Mouse (Mus musculus): ENCODE results near the gene Spryd4.
"Not testable (repeated sequence)": the region's sequence is repeated elsewhere in the genome, so short reads cannot be mapped to it uniquely, and the experiment has no call there.

Gene Spryd4

DNA sequence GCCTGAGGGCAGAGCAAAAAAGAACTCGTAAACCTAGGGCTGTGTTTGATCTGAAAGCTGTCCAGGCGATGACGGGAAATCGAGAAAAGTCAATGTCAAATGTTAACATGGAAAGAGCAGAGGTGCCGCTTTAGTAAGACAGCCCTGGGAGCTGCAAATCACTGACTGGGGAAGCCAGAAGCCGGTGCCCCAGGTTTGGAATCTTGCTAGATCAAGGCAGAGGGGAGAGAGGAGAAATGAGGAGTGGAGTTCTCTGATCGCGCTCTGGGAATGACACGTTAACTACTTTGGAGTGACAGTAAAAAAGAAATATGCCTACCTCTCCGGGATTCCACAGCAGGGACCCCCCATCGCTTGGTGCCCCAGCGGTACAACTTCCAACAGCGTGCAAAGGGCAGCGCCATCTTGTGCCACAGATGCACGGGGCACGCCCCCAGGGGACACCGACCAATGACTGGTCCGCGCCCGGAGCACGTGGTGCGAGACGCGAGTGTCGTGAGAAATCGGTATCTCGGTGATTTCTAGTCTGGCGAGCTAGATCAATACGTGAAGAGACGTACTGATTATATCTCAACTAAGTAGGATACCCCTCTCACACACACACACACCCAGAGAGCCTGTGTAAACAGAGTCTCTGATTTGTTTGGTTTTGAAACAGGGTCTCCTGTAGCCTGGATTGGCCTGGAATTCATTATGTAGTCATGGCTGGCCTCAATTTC lies at the start of gene Spryd4:
Gene Spryd4 (minus strand): TSS at position 418 of the 719 bp plus-strand sequence.
- DNase-seq: peak; percentile 88

DNA sequence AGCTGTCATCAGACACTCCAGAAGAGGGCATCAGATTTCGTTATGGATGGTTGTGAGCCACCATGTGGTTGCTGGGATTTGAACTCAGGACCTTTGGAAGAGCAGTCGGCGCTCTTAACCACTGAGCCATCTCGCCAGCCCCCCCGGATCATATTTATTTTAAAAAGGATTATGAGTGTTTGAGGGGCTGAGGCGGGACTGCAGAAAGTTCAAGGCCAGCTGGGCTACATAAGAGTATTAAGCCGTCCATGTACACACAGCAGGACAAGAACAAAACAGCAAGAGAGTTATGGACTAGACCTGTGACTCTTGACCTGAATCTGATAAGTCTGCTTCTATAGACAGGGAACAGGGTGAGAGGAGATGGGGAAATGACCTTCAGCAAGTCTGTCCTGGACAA lies 48.8 kb upstream of the Spryd4 start:
- DNase-seq: not testable (repeated sequence)

DNA sequence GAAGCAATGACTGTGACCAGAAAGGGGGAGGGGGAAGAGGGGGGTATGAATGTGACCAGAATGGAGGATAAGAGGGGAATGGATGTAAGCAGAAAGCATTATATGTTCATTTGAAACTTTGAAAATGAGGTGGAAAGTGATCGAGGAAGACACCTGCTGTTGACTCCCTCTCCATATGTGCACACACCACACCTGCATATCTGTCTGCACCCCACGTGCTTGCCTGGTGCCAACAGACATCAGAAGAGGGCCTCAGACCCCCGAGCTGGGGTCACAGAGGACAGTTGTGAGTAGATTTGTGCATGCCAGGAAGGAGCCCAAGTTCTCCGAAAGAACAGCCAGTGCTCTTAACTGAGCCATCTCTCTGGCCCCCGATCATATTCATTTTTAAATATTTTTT lies 48.3 kb upstream of the Spryd4 start:
- DNase-seq: no peak

DNA sequence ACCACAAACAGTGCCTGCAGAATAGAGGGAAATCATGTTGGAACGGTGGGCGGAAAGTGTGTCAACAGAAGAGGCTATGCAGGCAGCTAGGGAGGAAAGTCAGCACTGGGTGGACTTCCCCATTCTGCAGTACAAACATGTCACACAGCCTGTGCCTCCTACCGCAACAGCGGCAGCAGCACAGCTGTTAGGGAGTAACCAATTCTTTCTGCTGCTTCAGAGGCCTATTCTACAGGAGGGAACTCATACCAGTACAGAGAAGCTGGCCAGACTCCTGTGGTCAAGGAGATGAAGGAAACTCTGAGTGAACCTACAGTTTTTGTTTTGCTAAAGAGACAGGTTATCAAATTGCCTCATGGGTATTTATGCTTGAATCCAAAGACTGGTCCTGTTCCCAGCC lies 47.3 kb upstream of the Spryd4 start:
- no peak for DNase-seq

DNA sequence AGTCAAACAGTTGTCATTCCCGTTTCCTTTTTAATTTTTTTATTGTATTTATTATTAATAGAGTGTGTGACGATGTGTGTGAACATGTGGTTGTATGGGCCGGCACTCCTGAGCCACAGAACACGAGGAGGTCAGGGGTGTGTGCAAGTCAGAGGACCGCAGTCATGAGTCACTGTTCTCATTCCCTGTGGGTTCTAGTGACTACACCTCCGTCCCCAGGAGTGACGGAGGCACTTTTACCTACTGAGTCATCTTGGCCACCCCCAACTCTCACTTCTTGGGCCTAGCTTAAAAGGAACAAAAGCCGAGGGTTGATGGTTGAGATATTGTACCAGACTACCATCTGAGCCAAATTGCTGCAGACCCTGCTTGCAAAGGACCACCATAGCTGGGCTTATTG lies 44.7 kb upstream of the Spryd4 start:
- no peak for DNase-seq

DNA sequence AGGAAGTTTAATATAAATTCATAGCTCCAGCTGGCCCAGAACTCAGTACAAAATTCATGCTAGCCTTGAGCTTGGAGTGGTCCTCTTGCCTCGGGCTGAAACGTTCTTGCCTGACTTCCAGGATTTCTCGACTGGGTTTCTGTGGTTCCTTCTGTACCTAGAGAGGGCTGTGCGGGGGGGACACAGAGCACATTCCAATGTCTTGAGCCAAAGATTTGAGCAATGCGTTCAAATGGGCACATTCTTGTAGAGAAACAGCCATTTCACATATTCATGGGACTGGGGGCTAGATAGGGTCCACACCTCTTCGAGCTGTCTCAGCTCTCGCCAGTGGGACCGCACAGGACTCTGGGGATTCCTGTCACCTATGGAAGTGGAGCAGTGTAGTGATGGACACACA lies 44.3 kb upstream of the Spryd4 start:
- no peak for DNase-seq

DNA sequence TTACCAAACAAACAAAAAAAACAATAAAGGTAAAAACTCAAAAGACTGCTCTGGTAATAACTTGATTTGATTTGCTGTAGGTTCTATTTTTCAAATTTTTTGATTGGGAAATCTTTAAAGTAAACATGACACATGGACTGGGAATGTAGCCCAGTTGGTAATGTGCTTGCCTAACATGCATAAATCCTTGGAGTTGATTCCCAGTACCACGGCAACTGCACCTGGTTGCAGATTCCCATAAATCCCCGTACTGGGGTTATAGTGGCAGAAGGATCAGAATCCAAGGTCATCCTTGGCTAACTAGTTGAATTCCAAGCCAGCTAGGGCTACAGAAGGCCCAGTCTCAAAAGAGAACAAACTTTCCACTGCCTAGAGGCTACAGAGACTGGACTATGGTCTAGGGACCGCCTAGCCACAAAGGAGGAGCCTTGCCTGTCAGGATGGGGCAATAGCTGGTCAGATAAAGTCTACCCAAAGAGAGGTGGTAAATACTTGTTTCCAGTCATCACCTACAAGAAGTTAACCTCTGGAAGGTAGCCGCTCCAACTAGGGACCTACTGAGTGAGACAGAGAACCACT lies 42.2 kb upstream of the Spryd4 start, which contains the start of gene Apon:
Gene Apon (plus strand): TSS at position 420 of the 579 bp plus-strand sequence.
- no peak for DNase-seq

DNA sequence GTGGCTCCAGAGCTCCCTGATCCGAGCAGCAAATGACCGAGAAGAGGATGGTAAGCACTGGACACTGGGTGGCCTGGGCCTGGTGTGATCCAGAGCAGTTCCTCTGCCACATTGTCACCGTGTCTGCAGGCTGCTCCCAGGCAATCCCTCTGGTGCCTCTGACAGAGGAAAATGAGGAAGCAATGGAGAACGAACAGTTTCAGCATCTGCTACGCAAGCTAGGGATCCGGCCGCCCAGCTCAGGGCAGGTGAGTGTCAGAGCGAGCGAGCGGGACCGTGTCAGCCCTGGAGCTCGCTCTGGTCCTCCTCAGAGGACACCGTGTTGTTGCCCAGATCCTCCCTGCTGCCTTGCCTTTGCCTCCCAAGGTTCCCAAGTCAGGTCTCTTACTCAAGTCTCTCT lies 39.0 kb upstream of the Spryd4 start:
- no peak for DNase-seq

DNA sequence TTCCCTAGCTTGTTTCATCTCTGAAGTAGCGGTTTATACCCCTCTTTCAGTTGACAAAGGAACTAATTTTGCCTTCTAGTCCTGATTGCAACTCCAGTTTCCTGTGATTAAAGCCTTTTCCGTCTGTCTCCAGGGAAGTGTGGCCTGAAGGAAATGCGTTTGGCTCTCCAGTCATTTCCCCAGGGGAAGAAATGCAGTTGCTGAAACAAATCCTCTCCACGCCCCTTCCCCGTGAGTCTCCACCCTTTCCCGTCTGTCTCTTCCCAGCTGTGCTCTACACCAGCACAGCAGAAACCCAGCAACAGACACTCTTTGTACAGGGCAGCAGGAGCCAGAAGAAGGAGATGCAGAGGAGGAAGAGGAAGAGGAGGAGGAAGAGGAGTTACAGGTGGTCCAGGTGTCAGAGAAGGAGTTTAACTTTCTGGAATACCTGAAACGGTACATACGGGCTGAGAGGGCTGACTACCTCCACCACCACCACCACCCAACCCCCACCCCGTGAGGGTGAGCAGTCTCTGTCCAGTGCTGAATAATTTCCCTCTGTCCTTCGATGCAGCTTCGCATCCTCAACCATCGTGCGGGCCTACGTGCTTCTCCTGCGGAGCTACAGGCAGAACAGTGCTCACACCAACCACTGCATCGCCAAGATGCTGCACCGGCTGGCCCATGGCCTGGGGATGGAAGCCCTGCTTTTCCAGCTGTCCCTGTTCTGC lies 35.6 kb upstream of the Spryd4 start:
- DNase-seq: no peak

DNA sequence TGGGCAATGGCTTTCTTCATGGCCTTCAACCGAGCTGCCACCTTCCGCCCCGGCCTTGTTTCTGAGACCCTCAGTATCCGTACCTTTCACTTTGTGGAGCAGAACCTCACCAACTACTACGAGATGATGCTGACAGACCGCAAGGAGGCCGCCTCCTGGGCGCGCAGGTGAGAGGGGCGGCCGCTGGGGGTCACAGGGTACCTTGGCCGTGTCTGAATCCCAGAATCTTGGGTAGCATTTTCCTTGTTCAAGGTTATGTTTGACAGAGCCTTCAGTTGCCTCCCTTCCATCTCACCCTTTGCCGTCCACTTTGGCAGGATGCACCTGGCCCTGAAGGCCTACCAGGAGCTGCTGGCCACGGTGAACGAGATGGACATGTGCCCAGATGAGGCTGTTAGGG lies 32.5 kb upstream of the Spryd4 start:
- DNase-seq: no peak

DNA sequence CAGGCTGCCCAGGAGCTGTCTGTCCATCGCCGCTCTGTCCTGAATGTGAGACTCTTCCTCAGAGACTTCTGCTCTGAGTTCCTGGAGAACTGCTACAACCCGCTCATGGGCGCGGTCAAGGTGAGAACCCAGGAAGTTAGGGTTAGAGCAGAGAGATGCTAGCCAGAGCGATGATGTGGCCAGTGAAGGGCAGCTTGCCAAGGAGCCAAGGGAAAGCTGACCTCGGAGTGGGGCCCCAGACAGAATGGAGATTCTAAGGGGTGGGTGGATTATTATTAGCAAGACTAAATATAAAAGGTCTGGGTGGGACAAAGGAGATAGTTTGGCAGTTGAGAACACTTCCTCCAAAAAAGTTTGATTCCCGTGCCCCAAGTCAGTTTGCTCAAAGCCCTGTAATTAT lies 31.6 kb upstream of the Spryd4 start:
- DNase-seq: no peak

DNA sequence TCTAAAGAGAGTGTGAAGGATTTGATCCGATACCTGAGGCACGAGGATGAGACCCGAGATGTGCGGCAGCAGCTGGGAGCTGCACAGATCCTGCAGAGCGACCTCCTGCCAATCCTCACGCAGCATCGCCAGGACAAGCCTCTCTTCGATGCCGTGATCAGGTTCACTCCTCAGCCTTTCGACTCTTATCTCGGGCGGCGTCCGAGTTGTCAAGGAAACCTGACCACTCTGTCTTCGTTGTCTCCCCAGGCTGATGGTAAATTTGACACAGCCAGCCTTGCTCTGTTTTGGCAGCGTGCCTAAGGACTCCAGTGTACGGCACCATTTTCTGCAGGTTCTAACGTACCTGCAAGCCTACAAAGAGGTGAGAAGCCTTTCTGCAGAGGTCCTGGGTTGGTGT lies 28.5 kb upstream of the Spryd4 start:
- no peak for DNase-seq

DNA sequence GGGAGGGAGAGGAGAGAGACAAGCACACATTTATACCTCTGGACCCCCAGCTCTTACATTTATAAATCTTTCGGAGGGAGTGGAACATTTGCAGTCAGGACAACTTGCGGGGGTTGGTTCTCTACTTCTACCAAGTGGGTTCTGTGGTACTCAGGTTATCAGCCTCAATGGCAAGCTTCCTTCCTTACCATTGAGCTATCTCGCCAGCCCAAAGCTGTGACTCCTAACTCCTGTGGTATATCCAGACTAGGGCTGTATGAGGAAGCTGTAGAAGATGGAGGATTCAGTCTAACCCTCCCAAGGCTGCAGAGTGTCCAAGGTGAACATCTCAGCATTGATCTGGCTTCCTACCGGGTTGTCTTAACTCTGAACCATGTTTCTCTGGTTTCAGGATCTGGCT lies 27.5 kb upstream of the Spryd4 start:
- DNase-seq: no peak

DNA sequence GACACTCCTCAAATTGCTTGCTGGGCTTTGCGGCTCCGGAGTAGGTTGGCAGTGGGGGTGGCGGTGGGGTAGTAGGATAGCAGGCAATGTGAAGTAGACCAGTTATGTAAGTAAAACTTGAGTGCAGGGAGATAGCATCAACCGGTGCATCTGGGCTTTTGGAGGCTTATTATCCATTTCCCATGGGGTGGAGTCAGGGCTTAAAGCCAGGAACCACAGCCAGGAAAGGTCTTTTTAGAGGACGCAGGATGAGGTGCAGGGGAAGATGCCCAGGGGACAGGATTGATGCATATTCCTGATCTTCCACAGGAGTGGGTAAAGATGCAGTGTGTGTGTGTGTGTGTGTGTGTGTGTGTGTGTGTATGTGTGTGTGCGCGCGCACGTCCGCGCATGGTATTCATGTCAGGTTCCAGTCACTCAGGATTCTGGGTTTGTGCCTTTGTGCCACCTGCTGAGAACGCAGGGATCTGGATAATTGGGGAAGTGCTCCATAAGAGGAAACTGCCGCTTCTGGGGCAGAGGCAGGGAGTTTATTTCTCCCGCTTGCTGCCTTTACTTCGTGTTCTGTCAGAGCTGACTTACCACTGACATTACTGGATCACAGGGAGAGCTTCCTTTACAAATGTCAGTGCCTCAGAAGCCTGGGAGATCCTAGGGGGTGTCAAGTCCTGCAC lies 26.3 kb upstream of the Spryd4 start:
- DNase-seq: no peak

DNA sequence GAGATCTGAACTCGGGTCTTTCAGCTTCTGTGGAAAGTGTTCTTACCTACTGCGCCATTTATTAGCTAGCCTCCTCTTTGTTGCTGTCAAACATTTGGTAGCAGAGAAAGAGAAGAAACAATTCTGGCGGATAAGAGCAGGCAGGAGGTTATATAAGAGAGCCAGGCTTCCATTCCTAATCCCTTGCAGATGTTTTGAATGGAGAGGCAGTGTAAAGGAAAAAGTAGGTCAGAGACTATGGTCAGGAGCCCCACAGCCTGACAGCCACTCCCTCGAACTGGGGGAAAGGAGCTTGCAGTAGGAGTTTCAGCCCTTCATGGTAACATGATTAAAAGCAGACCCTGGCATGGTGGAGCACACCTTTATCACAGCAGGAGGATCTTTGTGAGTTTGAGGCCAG lies 24.7 kb upstream of the Spryd4 start:
- DNase-seq: no peak

DNA sequence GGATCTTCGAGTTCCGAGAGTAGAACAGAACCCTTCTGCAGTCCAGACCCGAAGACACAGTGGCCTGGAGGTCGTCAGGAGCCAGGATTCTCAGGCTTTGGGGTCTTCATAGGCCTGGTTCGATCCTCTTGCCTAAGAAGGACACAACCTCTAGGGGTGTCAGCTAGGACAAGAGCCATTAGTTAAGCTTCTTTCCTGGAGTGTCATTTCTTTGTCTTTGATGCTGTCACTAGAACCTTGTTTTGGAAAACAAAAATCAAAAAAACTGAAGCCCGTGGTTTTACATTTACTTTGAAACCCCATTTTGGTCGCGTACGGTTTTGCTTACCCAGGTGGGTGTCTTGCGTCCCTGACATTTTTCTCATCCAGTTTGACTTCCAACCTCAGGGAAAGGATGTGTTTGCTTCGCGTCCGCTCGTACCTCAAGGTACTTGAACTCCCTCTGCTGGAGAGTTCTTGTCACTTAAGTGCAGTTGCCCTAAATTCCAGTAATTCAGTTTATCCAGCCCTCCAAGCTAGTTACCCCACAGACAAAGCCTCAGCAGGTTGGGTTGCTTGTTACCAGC lies 20.9 kb upstream of the Spryd4 start:
- DNase-seq: peak; percentile 71

DNA sequence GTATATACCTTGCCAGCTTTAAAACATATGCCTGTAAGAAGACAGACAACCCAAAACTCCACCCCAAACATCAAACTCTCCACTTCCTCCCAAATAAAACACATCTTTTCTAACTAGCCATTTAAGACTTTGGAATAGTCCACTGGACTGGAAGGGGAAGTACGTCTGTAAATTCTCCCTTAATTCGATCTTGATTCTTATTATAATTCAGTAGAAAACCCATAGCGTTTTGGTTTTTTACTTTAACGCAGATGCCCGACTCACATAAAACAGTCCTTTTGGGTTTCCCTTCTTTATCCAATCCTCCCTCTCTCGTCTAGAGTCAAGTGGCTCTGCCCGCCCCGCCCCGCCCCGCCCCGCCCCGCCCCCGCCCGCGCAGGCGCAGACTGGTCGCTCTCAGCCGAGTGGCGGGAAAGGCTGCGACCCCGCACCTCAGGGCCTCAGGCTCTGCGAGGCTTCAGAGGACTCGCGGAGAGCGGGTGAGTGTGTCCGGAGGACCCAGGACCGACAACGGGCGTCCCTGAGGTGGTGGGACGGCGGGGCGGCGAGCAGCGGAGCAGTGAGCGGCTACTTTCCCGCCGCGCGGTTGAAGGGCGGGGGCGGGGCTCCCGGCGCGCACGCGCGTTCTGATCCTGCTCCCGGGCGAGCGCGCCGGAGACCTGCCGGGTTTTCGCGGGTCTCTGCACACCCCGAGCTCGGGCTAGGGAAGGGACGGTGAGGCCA lies 20.3 kb upstream of the Spryd4 start, which contains the start of gene Timeless:
Gene Timeless (plus strand): TSS at position 369 of the 723 bp plus-strand sequence.
- DNase-seq: peak; percentile 93

DNA sequence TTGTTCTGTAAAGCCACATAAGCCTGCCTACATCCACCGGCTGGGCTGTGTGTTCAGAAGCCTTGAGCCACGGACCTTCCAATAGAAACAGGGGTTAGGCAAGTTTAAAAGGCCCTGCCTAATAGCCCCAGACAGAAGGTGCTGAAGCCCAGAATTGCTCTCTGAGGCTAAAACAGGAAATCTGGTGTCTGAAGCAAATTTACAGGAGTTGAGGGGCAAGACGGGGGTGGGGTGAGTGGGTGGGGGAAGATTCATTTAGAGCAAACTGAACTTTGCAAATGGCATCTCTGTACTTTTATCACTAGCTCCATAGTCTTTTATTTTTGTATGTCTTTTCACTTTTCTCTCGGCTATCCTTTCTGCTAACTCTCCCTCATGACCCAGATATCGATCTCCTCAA lies 19.5 kb upstream of the Spryd4 start:
- peak; percentile 21 for DNase-seq

DNA sequence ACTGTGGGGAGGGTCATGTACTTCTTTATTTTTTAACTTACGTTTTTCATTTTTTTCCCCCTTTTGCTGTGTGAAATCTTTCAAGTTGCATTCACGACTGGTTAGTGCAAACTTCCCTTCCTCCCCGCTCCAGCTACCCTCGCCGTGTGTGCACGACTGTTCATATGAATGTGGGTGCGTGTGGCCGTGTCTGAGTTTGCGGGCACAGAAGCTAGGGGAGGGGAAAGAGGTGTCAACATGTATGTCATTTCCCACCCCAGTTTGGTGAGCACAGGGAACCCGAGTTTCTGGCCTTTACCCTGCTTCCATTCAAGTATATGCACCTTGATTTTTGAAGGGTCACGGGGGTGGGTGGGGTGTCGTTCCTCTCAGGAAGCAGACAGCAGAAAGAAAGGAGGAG lies 19.0 kb upstream of the Spryd4 start:
- peak; percentile 21 for DNase-seq

DNA sequence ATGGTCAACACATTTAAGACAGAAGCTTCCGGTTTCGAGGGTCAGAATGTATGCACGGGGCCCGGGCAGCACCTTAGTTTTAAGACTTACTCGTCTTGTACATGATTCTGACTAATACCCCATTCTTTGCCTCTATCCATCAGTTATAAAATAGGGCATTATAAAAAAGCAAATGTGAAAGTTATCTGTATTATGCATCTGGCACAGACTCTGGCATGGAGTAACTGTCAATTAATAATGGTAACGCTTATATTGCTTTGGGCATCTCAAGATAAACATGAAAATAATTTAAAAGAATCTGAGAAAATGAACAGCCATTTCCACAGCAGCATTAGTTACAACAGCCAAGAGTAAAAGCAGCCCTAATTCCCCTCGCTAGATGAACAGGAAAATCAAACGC lies 16.4 kb upstream of the Spryd4 start:
- DNase-seq: no peak

DNA sequence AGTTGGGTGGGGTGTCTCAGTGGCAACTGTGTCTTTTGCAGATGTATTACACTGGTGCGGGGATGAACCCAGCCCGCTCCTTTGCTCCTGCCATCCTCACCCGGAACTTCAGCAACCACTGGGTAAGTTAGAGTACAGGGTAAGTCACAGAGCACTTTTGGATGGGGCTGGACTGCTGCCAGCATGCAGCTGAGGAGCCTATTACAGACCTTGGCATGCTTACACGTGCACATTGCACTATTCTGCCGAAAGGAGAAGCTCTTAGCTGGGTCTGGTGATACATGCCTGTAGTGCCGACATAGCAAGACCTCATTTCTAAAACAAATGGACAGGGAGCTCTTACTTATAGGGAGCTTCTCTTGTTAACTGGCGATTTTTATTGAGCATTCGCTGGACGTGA lies 16.0 kb upstream of the Spryd4 start:
- no peak for DNase-seq

DNA sequence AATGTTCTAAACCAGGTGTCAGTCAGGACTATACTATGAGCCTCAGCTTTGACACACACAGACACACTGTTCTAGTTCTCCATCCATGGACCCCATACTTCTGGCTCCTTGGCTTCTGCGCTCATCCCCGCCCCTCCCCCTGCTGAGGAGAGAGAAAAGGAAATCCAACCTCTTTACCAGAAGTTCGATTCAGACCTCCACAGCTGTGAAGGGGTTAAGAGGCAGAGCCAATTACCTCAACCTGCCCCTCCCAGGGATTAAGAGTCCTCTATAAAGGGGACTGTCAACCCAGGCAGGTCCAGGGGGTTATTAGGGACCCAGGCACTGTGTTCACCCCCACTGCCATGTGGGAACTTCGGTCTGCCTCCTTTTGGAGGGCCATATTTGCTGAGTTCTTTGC lies 13.9 kb upstream of the Spryd4 start, which contains the start of gene Mip:
Gene Mip (plus strand): TSS at position 301 of the 400 bp plus-strand sequence.
- no peak for DNase-seq

All from thymus, postnatal 25 days (tissue).